Mouse (Mus musculus) liver, adult (tissue): ENCODE measurements around the gene Ctdspl.

ENCODE experiments used
- GATA4 ChIP-seq: IDR thresholded peaks from 2 replicates; pipeline ENCODE4 v1.6.1; 2014; ENCODE audit warnings: mild to moderate bottlenecking, low read length; ENCODE audit not compliant: insufficient replicate concordance

Ctdspl gene

DNA sequence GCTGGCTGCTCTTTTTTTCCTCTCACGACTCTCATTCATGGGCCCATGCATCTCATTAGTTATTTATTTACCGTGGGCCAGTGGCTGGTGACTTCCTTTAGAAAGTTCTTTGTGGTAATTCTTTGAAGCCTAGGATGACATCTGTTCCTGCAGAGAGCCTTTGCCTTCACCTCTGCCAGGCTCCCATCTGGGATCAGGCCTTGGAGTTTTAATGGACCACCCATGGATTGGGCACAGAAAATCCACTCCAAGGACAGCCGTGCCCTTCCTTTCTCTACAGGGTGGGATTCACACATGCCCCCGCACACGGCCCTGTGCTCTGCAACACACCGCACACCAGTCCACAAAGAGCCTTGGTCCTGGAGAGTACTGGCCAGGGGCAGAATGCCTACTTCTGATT lies 24.3 kb upstream of the Ctdspl start:
- no peak for TF ChIP-seq GATA4

GRCm38 (mm10) chr9:118907934-118908620 lies 18.2 kb upstream of the Ctdspl start:
- no peak for TF ChIP-seq GATA4

DNA sequence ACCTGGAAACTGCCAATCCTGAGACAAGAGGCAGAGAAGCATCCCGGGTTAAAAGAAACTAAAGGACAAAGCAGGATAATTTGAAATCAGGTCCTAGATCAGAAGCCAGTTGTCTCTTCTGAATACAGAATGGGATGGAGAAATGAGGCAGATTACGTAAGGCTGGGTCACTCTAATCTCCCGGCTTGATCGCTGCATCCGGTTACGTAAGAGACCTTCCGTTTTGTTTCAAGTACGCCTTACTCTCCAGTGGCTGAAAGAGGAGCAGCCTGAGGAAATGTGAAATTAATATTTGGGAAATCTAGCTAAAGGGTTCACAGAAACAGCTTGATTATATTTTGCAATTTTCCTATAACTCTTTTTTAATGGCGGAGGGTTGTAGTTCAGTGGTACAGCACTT lies 13.2 kb upstream of the Ctdspl start:
- TF ChIP-seq GATA4 = no peak; the same call in 1 of the 2 replicates

DNA sequence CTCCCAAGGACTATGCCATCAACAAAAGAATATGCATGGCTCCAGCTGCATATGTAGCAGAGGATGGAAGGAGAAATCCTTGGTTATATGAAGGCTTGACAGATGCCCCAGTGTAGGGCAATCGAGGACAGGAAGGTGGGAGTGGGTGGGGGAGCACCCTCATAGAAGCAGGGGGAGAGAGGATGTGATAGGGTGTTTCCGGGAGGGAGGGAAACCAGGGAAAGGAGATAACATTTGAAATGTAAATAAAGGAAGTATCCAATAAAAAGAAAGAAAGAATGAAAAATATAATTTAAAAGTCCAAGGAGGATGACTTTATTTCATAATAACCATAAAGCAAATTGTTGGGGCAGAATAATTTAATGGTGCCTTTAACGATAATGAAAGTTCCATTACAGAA lies 12.6 kb upstream of the Ctdspl start:
- no peak for TF ChIP-seq GATA4

GRCm38 (mm10) chr9:118914589-118914988 lies 11.7 kb upstream of the Ctdspl start:
- no peak for TF ChIP-seq GATA4

GRCm38 (mm10) chr9:118915290-118915689 lies 11.0 kb upstream of the Ctdspl start:
- no peak for TF ChIP-seq GATA4

DNA sequence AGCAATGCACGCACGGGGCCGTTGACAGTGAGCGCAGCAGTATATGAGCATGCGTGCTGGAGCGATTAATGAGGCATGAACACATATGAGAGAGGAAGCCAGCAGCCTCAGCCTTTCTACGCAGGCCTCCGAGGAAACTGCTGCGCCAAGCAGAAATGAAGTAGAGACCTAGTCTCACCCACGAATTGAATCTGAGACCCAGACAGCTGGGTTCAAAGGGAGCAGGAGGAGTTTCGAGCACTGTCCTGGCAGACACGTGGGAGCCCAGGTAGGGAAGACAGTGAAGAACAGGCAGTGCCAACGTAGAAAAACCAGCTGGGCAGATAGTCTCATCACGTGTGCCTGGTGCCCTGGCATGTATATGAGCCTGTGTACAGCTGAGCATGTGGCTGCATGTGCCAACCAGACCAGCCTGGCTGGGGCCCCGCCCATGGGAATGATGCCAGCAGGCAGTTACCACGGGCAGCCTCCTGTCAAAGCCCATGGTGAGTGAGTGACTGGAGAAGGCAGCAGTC lies 6.5 kb upstream of the Ctdspl start:
- no peak for TF ChIP-seq GATA4

- no peak for TF ChIP-seq GATA4
Measured at GRCm38 (mm10) chr9:118920798-118921515, 5.3 kb upstream of the Ctdspl start.

GRCm38 (mm10) chr9:118921926-118922325 lies 4.3 kb upstream of the Ctdspl start:
- no peak for TF ChIP-seq GATA4

DNA sequence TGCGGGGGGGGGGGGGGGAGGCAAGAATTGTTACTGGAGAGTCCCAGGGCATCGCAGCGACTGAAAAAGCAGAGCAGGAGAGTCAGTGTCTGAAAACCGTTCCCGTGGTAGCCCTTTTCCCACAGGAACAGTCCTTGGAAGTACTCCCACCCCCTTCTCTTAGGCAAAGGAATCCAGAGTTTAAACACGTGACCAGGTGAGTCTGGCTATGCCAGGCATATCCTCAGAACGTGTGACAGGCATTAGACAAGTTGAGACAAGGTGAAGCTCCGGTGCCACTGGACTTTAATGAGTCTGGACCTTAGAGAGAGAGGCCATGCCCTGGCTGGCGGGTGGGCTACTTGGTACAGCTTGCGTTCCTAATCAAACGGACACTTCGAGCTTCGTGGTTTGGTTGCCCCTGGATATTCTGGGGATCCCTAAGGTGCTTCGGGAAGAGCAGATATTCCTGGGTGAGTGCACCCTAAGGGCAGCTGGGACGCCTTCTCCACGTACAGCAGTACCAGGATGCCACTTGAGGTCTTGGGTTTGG lies 1.6 kb upstream of the Ctdspl start:
- TF ChIP-seq GATA4 = no peak

- no peak for TF ChIP-seq GATA4
Measured at GRCm38 (mm10) chr9:118925286-118926110, 755 bp upstream of the Ctdspl start.

- TF ChIP-seq GATA4 = no peak
Measured at GRCm38 (mm10) chr9:118926688-118927321, 552 bp downstream of the Ctdspl start.

DNA sequence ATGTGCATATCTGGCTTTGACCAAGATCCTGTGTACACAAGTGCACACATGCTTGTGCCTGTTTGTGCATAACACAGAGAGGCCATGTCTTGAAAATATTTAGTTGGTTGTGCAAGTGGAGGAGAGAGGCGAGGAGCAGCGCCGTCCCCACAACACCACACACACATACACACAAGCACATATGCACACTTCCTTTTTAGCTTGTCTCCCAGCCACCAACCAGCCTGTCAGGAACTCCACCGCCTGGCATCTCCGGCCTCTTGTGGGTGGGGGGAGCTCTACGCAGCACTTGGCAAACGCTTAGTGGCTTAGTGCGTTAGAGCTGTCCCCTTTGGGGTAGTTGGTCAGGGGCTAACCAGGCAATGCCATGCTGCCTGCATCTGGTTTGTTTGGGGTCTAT lies 1.2 kb downstream of the Ctdspl start:
- no peak for TF ChIP-seq GATA4

DNA sequence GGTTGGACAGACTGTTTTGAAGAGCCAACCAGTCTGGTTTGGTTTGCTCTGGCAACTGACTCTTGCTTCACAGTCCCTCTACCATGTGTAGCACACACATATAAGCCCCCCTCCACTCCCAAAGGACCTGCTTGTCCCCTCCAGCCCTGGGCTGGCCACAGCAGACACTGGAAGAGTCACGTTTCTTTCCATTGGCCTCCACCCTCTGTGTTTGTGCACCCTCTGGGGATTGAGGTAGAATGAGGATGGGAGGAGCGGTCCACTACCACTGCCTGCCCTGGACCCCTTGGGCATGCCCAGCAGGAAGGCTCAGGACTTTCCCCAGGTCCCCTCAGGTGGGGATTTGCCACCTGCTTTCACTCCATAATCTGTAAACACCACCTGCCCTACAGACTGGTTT lies 1.8 kb downstream of the Ctdspl start:
- TF ChIP-seq GATA4 = no peak

- TF ChIP-seq GATA4 = no peak; the same call in 1 of the 2 replicates
Measured at GRCm38 (mm10) chr9:118928656-118929055, 2.4 kb downstream of the Ctdspl start.
